Mouse (Mus musculus): ENCODE data around the gene Hs3st4. TPM values are rescaled to one million over a fixed set of nuclear protein-coding genes. Genes with fewer than 3 reads are reported as not detected.

Hs3st4 gene
- under 1 TPM in 1 of 2 experiments, not detected in 1; 0.14 TPM for total RNA-seq (2021)

DNA sequence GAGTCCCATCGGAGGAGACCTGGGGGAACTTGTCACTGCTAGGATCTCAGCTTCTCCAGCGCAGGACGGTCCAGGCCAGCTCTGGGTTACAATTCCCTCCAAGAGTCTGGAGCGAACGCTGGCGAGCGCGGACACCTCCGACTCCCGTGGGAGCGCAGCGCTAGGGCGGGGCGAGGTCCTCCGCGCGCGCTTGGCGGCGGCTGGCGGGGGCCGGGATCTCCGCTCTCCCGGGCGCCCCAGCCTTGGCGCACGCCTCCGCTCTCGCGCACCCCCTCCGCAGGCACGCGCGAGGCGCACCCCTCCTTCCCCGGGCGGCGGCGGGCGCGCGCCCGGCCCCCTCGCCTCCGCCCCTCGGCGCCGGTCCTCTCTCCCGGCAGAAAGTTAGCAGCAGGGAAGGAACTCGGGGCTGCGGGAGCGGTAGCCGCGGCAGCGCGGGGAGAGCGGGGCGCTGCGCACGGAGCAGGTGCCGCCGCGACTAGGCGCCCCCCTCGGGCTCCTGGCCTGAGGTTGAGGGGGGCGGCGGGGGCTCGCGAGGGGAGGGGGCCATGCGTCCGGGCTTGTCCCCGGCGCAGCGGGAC is at the start of gene Hs3st4:
Gene Hs3st4 (plus strand): TSS at position 409 of the 578 bp plus-strand sequence.
- intact Hi-C loops (cut with DNase I), result no loop called here
- DNase-seq, result peak in 1 of 2 experiments; percentile 2

DNA sequence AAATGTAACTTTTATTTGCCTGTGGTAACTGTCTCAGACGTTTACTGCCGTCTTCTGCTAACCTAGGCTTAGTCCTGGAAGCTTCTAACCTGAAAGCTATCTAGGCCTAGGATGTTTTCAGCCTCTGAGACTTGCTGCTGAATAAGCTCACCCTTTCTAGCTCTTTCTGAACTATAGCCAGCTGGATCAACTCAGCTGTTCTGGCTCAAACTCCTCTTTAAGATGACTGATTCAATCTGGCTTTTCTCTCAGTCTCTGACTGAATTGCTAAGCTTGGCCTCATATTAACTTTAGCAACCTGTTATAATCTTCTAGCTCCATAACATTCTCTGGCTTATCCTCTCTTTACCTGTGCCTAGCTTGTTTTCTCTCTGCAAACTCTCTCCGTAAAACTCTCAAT is 35.8 kb upstream of the Hs3st4 start:
- intact Hi-C loops (cut with DNase I), result no loop called here
- DNase-seq, result peak; percentile 16 to 24

DNA sequence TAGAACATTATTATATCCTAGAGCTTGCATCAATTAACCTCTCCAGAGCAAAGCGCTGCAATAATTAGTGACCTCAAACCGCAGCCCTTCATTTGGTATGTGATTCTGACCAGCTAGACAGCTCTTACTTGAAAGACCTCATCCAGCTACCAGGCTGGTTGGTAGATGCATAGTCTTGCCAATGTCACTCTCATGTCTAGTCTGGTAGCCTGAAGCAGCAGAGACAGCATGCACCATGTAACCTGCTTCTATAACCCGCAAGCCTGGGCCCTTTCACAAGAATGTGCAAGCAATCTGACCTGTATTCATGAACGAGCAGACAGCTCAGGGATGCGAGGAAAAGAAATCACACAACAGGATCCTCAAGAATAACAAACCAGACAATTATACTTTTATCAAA is 19.6 kb upstream of the Hs3st4 start:
- intact Hi-C loops (cut with DNase I), result loop anchor here (5.0 kb wide), 1 partner anchor 1429 kb away; no protein-coding TSS in a partner anchor

DNA sequence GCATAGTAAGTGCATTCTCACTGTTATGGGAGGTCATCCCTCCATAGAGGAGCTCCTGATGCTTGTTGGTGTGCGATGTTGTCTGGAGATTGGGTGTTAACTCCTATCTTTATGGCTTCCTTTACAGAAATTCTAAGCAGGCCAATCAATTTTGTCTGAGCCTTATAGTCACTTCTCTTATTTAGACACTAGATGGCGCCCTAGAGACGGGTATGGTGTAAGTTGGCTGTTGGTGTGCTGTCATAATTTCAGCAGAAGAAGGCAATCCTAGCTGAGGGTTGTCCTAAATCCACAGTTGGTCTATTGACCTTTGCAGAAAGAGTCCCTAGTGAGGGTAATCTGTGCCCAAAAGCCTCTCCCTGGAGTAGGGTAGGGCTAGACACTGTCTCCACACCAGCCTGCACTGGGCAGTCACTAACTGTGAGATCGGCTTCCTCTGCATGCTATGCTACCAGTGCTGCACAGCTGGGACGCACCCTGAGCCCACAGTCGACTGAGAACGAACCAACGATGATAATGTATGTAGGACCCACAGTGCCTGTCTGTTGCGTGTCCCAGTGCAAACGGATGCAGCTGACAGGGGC is 18.0 kb upstream of the Hs3st4 start:
- DNase-seq, result no peak
- intact Hi-C loops (cut with DNase I), result loop anchor here (5.0 kb wide), 1 partner anchor 1428 kb away; no protein-coding TSS in a partner anchor

More for the DNA sequence above, 19.6 kb upstream of the Hs3st4 start:
- no peak for DNase-seq

DNA sequence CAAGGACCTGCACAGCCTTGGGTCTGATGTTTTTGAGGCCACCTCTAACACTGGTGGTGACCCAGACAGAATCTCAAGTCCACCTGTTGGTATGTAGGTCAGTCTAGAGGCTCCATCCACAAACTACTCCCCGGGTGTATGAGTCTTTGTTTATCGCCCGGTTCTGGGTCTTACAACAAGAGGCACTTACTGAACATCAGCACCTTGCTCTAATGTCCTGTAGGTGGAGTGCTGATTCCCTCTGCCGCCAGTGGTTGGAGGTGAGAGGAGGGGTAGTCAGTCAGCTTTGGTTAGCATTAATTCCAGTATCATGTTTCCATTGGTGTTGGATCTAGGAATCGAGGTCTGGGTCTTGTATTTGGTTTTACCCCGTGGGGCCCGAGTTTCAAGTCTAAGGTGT is 17.2 kb upstream of the Hs3st4 start:
- intact Hi-C loops (cut with DNase I), result no loop called here
- DNase-seq, result no peak

DNA sequence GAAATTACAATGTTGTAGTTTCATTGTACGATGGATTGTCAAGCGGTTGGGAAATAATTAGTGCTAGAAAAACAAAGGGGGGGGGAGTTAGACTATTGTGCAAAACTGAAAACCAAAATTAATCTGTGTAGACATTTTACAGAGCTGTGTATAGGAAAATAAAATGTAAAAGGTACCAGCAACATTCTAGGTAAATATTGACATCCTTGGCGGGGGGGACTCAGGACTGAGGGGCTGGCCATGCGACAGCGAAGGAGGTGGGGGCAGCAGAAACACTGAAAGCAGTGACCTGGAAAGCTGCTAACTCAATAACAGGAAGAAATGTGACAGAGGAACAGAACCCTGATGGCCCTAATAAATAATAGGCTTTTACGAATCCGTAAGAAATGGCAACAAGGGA is 7.2 kb upstream of the Hs3st4 start:
- no peak for DNase-seq
- intact Hi-C loops (cut with DNase I), result no loop called here

DNA sequence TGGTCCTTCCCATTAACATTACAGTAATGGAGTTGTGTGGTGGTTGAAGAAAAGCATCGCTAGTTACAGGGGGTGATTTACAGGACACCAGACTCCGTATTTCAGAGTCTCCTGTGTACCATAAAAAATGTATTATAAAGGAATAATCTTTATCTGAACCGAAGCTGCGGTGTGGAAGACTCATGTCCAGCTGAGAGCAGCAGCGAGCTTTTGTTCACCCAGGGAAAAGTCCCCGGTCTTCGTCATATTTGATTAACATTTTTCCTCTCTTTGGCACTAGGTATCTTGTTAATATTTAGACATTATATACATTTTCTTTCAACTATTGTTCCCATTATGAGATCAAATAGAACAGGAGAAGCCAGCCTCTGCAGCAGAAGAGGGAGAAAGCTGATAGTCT is 1.2 kb upstream of the Hs3st4 start:
- intact Hi-C loops (cut with DNase I), result no loop called here

DNA sequence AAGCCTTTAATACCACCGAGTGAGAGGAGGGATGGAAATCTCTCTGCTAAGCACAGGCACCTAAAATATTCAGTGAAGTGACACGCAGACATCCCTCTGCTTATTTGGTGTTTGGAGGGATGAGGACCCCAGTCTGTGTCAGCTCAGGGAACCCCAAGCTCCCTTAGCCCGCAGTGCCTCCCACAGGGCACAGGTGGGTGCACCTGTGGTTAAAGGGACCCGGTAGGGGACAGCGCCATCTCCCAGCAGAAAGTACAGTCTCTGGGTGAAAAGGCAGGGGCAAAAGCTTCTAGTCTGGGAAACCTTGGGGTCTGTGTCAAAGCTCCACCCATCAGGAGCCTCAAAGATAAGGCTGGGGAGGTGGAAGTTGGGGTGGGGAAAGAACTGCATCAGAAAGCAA is 659 bp upstream of the Hs3st4 start:
- no peak for DNase-seq
- intact Hi-C loops (cut with DNase I), result no loop called here

More for the DNA sequence above, 1.2 kb upstream of the Hs3st4 start:
- DNase-seq, result no peak

DNA sequence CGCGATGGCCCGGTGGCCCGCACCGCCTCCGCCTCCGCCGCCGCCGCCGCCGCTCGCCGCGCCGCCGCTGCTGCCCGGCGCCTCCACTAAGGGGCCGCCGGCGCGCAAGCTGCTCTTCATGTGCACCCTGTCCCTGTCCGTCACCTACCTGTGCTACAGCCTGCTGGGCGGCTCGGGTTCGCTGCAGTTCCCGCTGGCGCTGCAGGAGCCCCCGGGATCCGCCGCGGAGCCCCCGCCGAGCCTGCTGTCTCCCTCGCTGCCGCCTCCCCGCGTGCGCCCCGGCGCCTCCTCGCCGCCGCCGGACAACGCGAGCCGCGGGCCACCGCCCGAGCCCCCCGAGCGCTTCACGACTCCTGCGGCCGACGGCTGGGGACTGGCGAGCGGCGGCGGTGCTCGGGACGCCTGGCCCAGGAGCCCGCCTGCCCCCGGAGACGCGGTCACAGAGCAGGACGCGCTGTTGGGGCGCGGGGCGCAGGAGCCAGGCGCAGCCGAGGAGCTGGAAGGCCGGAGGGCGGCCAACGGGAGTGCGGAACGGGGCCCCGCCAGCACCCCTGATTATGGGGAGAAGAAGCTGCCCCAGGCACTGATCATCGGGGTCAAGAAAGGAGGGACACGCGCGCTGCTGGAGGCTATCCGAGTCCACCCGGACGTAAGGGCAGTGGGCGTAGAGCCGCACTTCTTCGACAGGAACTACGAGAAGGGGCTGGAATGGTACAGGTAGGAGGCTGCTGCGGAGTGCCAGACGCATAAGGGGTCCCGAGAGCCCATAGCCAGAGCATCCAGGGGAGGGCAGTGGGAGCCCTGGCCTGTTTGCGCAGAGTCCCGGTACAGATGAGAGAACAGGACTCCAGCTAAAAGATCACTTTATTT is 743 bp downstream of the Hs3st4 start:
- DNase-seq, result no peak
- intact Hi-C loops (cut with DNase I), result no loop called here

DNA sequence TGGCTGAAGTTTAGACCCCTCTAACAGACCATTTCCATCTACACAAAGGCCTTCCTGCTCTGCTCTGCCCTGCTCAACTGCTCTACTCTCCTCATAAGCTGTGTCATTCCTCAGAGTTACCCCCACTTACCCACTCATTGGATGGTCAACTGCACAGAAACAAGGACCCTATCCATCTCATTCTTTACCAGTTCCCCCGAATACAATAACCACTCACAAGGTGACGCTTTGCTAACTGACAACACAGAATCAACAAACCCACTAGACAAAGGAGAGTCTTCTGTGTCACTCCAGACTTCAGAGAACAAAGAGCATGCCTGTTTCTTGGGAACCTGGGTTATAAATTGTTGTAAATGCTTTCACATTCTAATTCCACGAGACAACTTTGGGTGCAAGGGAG is 9.5 kb downstream of the Hs3st4 start:
- intact Hi-C loops (cut with DNase I), result no loop called here

DNA sequence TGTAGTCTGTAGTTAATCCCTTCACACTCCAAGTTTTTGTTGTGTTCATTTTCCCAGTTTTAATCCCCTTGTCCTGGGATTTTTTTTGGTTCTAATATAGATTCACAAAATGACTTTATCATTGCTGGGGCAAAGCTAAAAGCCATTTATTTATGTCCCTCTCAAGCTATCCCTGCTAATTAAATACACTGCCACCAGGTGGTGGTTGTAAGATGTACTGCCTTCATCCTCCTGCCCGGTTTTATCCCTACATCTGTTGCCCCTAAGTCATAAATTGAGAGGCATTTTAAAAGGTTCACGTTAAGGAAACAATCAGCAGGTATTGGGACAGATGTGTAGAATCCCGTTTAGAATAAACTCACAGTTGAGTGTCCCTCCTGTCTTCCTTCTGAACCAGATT is 14.6 kb downstream of the Hs3st4 start:
- DNase-seq, result no peak
- intact Hi-C loops (cut with DNase I), result no loop called here

More for the DNA sequence above, 9.5 kb downstream of the Hs3st4 start:
- no peak for DNase-seq

DNA sequence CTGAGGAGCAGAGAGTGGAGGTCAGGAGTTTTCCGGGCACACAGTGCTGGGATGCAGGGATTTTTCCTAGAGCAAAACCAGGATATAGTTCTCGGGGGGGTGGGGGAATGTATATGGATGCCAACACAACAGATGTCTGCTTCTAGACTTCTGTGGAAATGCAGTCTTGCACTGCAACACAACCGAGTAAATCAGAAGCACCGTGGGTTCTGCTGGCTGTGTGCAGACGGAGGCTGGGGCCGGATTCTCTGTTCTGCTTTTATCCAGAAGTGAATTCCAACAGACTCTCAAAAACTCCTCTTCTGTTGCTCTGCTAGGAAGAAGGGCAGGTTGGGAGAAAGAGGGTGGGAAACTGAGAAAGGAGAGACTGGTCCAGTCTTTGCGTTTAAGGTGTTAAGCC is 15.9 kb downstream of the Hs3st4 start:
- intact Hi-C loops (cut with DNase I), result no loop called here
- no peak for DNase-seq

DNA sequence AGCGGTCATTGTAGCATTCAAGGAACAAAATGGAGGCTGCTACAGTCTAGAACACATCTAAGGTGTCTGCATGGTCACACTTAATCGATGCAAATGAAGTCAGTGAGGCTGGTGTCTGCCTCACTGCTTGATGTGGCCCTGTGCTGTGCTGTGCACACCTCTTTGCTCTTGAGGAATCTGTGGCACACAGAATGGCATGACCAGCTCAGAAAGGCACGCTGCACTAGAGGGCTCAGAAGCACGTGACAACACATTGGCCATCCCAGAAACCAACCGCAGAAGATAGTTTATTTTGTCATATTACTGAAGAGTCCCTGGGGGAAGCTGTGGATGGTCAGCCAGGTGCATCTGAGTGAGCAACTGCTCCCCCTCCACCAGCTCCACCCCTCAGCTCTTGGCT is 44.2 kb downstream of the Hs3st4 start:
- no peak for DNase-seq
- intact Hi-C loops (cut with DNase I), result no loop called here

DNA sequence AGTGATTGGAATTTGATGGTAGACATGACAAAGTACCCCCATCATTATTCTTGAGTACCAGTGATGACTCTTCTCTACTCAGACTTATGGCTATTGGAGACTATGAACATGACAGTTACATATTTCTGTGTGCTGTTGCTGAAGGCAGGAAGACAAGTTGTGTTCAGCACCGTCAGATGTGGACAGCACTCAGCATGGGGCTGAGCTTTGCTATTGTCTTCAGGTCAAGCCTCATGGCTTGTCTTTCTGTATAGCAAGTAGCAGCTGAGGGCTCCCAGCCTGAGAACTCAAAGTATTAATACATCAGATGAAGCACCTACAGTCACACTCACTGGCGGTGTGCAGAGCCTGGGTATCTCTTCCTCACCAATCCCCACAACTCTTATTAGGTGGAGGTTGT is 49.6 kb downstream of the Hs3st4 start:
- peak; percentile 4 to 6 for DNase-seq
- intact Hi-C loops (cut with DNase I), result no loop called here

DNA sequence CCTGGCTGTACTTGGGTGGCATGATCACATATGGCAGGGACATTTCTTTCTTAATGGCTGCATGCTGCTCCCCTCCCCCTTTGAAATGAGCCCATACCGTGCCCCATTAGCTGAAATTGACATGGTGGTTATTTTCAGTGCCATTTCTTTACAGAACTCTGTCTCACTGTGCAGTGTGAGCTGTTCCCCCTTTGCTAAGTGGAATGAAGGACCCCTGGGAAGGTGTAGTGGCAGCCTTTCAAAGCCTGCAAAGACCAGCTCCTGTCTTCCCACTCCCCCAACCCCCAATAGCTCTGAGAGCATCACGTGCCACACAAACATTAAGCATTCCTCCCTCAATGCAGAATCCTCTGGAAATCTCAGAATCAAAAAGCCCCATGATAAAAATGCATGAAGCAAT is 50.7 kb downstream of the Hs3st4 start:
- intact Hi-C loops (cut with DNase I), result no loop called here
- no peak for DNase-seq

DNA sequence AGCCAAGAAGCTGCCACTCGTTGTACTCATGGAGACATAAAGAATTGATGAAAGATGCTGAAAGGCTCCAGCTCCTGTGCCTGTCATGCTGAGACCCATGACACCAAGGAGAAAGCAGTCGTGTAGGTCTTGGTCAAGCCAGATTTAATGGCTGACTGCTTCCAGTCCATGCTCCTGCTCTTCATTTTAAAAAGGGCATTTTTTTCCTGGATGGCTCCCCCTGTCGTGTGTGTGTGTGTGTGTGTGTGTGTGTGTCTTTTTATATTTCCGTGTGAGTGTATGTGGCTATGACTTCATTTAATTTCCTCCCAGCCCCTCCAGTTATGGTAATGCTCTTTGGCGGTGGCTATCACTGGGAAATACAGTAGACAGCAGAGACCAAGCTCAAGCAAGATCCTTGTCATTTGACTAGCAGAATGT is 54.6 kb downstream of the Hs3st4 start:
- no peak for DNase-seq
- intact Hi-C loops (cut with DNase I), result no loop called here

DNA sequence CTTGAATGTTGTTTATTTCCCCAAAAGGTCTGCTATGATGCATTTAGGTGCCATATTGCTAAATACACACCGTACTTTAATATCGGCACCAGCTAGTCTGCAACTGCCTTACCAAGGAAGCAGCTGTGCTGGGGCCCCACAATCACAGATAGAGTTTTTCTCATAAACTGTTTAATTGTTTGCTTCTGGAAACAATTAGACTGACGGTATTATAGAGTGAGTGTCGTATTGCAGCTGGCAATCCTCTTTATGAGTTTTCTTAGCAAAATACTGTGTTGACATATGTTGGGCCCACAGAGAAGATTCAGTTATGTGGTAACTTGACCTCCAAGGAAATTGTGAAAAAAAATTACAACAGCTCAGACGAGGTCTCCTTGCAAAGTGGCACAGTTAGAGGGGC is 56.5 kb downstream of the Hs3st4 start:
- DNase-seq, result no peak

DNA sequence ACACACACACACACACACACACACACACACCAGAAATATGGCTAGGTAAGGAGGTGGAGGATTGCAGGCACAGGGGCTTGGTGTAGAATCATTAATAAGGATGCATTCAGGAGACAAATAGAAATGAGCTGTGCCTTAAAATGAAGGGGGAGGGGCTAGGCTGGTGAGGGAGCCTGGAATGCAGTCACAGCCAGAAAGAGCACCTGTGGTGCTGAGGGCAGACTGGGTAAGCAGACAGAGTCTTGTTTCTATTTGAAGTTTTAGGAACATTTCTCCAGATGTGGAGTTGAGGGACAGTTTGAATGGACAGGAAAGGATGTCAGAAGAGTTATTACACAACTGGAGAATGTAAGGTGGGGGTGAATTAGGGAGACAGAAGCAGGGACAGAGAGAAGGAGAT is 64.7 kb downstream of the Hs3st4 start:
- DNase-seq, result no peak
- intact Hi-C loops (cut with DNase I), result no loop called here

More for the DNA sequence above, 56.5 kb downstream of the Hs3st4 start:
- intact Hi-C loops (cut with DNase I), result no loop called here

DNA sequence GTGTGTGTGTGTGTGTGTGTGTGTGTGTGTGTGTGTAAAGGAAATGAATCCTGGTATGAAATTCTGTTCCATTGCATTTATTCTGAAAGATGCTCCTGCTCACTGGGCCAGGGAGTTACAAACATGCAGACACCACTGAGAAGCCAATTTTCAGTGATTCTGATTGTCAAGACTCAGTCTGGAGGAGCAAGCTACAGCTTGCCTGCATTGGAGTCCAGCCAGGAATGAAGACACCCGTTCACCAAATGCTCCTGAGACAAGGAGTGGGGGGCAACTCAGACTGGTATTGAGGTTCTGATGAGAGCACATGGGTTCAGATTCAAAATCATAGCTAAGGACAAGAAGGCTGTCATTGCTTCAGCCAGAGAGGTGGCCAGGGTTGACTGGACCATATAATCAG is 66.3 kb downstream of the Hs3st4 start:
- no peak for DNase-seq
- intact Hi-C loops (cut with DNase I), result no loop called here

DNA sequence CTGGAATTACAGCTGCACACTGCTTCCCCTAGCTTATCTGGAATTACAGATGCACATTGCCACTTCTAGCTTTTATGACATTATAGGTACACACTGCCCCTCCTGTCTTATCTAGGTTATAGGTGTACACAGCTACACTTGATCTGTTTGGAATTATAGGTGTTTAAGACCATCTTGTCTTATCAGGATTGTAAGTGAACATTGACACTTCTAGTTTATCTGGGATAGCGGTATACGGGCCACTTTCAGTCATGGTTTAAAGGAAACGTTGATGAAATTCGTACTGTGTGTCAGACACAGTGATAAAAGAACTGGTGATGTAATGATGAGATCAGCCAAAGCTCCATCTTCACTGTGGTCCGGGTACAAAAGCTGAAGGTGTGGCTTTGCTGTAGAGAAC is 67.8 kb downstream of the Hs3st4 start:
- DNase-seq, result no peak
- intact Hi-C loops (cut with DNase I), result no loop called here

DNA sequence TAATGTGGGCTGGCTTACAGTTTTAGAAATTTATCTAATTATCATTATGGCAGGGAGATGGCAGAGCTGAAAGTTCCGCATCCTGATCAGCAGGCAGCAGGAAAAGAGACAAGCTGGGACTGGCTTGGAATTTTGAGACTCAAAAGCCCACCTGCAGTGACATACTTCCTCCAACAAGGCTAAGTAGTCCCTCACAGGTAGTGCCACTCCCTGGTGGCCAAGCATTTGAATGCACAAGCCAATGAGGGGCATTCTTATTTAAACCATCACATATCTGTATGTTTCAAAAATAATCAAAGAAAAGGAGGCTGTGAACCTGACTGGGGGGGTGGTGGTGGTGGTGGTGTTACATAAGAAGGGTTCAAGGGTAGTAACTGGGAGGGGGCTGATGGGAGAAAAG is 101.1 kb downstream of the Hs3st4 start:
- DNase-seq, result no peak
- intact Hi-C loops (cut with DNase I), result no loop called here

DNA sequence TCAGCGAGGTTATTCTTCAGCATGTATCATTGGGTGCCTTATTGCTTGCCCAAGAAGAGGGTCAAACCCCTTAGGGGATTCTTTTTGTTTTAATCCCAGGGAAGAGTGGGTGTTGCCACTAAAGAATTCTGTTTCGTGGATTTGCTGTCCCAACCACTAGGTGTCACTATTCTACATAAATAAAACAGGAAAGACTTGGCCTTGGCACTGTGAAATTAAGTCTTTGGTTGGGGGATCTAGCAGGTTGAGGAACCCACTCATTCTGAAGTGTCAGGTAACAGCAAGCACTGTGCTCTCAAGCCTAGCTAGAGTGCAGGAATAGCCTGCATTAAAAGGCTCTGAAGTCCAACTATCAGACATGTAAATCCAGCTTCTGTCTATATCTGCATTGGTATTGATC is 146.3 kb downstream of the Hs3st4 start:
- intact Hi-C loops (cut with DNase I), result loop anchor here (1.0 to 2.0 kb wide), 2 partner anchors 654 to 1264 kb away; no protein-coding TSS in a partner anchor
- peak; percentile 11 to 16 for DNase-seq

All from heart, postnatal 10 days (tissue).